Mouse (Mus musculus) layer of hippocampus, postnatal 10 days (tissue): Measurements from ENCODE around the gene Cd33. TPM values are rescaled to one million over a fixed set of nuclear protein-coding genes. Genes with fewer than 3 reads are reported as not detected.

Source experiments
- DNase-seq, 2 experiments: peaks; one replicate each; pipeline ENCODE4 v3.0.0; 2021; ENCODE audit warnings: low spot score in 2 of 2
- total RNA-seq, 2 experiments: library from RNA; stranded (reverse); gene quantifications; 2 replicates each; pipeline ENCODE4 v1.2.3; 2021

Cd33 gene
- total RNA-seq, 2 experiments from 2014 or later: 5.5 to 8.4 TPM

GRCm38 (mm10) chr7:43518341-43518740 is 25.9 kb downstream of the Cd33 start:
- DNase-seq: peak; percentile 24 to 47

- no peak for DNase-seq
Observed at GRCm38 (mm10) chr7:43515076-43515475, 29.2 kb downstream of the Cd33 start.

- no peak for DNase-seq
Observed at GRCm38 (mm10) chr7:43512519-43512918, 31.7 kb downstream of the Cd33 start.

GRCm38 (mm10) chr7:43511707-43512478 is 32.3 kb downstream of the Cd33 start:
- DNase-seq: no peak

- peak; percentile 66 to 75 for DNase-seq
Observed at GRCm38 (mm10) chr7:43495343-43496021, 48.7 kb downstream of the Cd33 start.

- no peak for DNase-seq
Observed at GRCm38 (mm10) chr7:43490861-43491260, 53.4 kb downstream of the Cd33 start.

GRCm38 (mm10) chr7:43490182-43490584 is 54.0 kb downstream of the Cd33 start:
- DNase-seq: peak; percentile 78 to 83

GRCm38 (mm10) chr7:43489631-43490125 is 54.5 kb downstream of the Cd33 start, which contains the start of gene Iglon5:
TSS of gene Iglon5 (minus strand) at chr7:43490075.
- DNase-seq: peak; percentile 37 to 55

- no peak for DNase-seq
Observed at GRCm38 (mm10) chr7:43488646-43489045, 55.6 kb downstream of the Cd33 start.

- no peak for DNase-seq
Observed at GRCm38 (mm10) chr7:43483236-43483635, 61.0 kb downstream of the Cd33 start.

GRCm38 (mm10) chr7:43482090-43482716 is 62.0 kb downstream of the Cd33 start:
- peak; percentile 58 to 64 for DNase-seq

GRCm38 (mm10) chr7:43481191-43481590 is 63.0 kb downstream of the Cd33 start:
- no peak for DNase-seq

- DNase-seq: no peak
Observed at GRCm38 (mm10) chr7:43476376-43476775, 67.9 kb downstream of the Cd33 start.

GRCm38 (mm10) chr7:43475706-43476105 is 68.5 kb downstream of the Cd33 start:
- DNase-seq: no peak

Other genes with a start within 250 kb of the Cd33 start
- 10 to 100 TPM; 22.9 to 23.9 TPM for gene Zfp715, start 231.1 kb downstream of the Cd33 start, total RNA-seq
- 1 to 10 TPM in 1 of 2 experiments, under 1 TPM in 1; 0.49 to 1.0 TPM for gene Siglecf, start 193.1 kb downstream of the Cd33 start, total RNA-seq
- gene Siglecg, start 136.2 kb downstream of the Cd33 start, total RNA-seq: under 1 TPM in 1 of 2 experiments, not detected in 1; 0.22 TPM
- not detected for gene Lim2, start 116.8 kb downstream of the Cd33 start, total RNA-seq
- not detected for gene Nkg7, start 107.4 kb downstream of the Cd33 start, total RNA-seq
- not detected for gene Cldnd2, start 103.6 kb downstream of the Cd33 start, total RNA-seq
- 10 to 100 TPM; 61.8 to 68.0 TPM for gene Etfb, start 100.3 kb downstream of the Cd33 start, total RNA-seq
- 1 to 10 TPM; 2.0 to 2.1 TPM for gene Gm45233, start 100.3 kb downstream of the Cd33 start, total RNA-seq
- gene Vsig10l, start 81.3 kb downstream of the Cd33 start, total RNA-seq: 1 to 10 TPM; 3.6 to 5.5 TPM
- gene Iglon5, start 54.4 kb downstream of the Cd33 start, total RNA-seq: 10 to 100 TPM; 51.1 to 51.6 TPM
- gene 4931406B18Rik, start 38.5 kb downstream of the Cd33 start, total RNA-seq: not detected
- gene Zfp658, start 17.8 kb upstream of the Cd33 start, total RNA-seq: 1 to 10 TPM; 6.4 to 6.5 TPM
- 10 to 100 TPM; 19.9 to 25.9 TPM for gene Zfp719, start 35.2 kb upstream of the Cd33 start, total RNA-seq
- gene Zfp819, start 62.7 kb upstream of the Cd33 start, total RNA-seq: under 1 TPM in 1 of 2 experiments, not detected in 1; 0.36 TPM
- gene Ceacam18, start 90.3 kb upstream of the Cd33 start, total RNA-seq: under 1 TPM in 1 of 2 experiments, not detected in 1; 0.16 TPM
- 1 to 10 TPM in 1 of 2 experiments, under 1 TPM in 1; 0.71 to 1.0 TPM for gene Siglece, start 115.7 kb upstream of the Cd33 start, total RNA-seq
- gene Ctu1, start 127.6 kb upstream of the Cd33 start, total RNA-seq: 10 to 100 TPM; 15.0 to 15.2 TPM
- under 1 TPM in 1 of 2 experiments, not detected in 1; 0.27 TPM for gene Klk14, start 146.0 kb upstream of the Cd33 start, total RNA-seq
- gene Klk13, start 168.1 kb upstream of the Cd33 start, total RNA-seq: not detected
- gene Klk12, start 224.5 kb upstream of the Cd33 start, total RNA-seq: not detected
- gene Klk11, start 230.2 kb upstream of the Cd33 start, total RNA-seq: not detected
- under 1 TPM; 0.31 to 0.43 TPM for gene Klk10, start 236.6 kb upstream of the Cd33 start, total RNA-seq
- not detected for gene Klk9, start 247.5 kb upstream of the Cd33 start, total RNA-seq